Mouse (Mus musculus) cortical plate, adult 2 months (tissue): Measurements from ENCODE around the gene Ptprd.

ENCODE experiments used
- CTCF ChIP-seq: fragments of 200-500 bp; IDR thresholded peaks from 2 replicates; pipeline ENCODE4 v1.5.1; 2011; ENCODE audit warnings: mild to moderate bottlenecking, control low read depth, low read length; ENCODE audit not compliant: insufficient read depth; ENCODE audit errors: extremely low read depth
- POLR2A ChIP-seq: fragments of 200-500 bp; IDR thresholded peaks from 2 replicates; pipeline ENCODE4 v1.6.1; 2011; ENCODE audit warnings: mild to moderate bottlenecking, low read length, control low read depth; ENCODE audit not compliant: insufficient read depth; ENCODE audit errors: extremely low read depth

GRCm38 (mm10) chr4:75969961-75970360 lies 2241.8 kb downstream of the Ptprd start:
- TF ChIP-seq POLR2A = no peak
- TF ChIP-seq CTCF = no peak
